Mouse (Mus musculus) lung, embryonic 14.5 days (tissue): ENCODE measurements at regions not wholly inside any gene's neighbourhood (a gene's known extent, or its start where the extent isn't known, plus 50 kb on each side); places are given as distances from the start of the nearest gene placed in this dataset.

Source experiments
- ATAC-seq: fragments of 200-750 bp; cut with Nextera tagmentation; 2 replicates; pipeline ENCODE4 v1.8.0; 2017; ENCODE audit warnings: mild to moderate bottlenecking, moderate TSS enrichment, moderate library complexity; ENCODE audit not compliant: insufficient read depth
- DNase-seq: peaks from one replicate; pipeline ENCODE4 v3.0.0-alpha.2; 2015
- H3K27ac ChIP-seq: fragments of 300-500 bp; sonication (generic); 2 replicates; pipeline ENCODE4 v1.5.1; 2014; ENCODE audit warnings: low read depth, mild to moderate bottlenecking, moderate library complexity
- H3K27me3 ChIP-seq: fragments of 300-500 bp; sonication (generic); 2 replicates; pipeline ENCODE4 v1.6.1; 2014; ENCODE audit warnings: low read length, control low read depth; ENCODE audit not compliant: insufficient read depth
- H3K36me3 ChIP-seq: fragments of 300-500 bp; sonication (generic); 2 replicates; pipeline ENCODE4 v1.6.1; 2014; ENCODE audit warnings: control low read depth; ENCODE audit not compliant: insufficient read depth
- H3K4me1 ChIP-seq: fragments of 300-500 bp; sonication (generic); 2 replicates; pipeline ENCODE4 v1.6.1; 2014; ENCODE audit warnings: antibody characterized with exemption, control low read depth; ENCODE audit not compliant: insufficient read depth
- H3K4me2 ChIP-seq: fragments of 300-500 bp; sonication (generic); 2 replicates; pipeline ENCODE4 v1.6.1; 2014; ENCODE audit warnings: mild to moderate bottlenecking
- H3K4me3 ChIP-seq: fragments of 300-500 bp; sonication (generic); 2 replicates; pipeline ENCODE4 v1.5.1; 2014; ENCODE audit warnings: low read depth, low read length
- H3K9ac ChIP-seq: fragments of 300-500 bp; sonication (generic); 2 replicates; pipeline ENCODE4 v1.6.1; 2014
- H3K9me3 ChIP-seq: fragments of 300-500 bp; sonication (generic); 2 replicates; pipeline ENCODE4 v1.6.1; 2016; ENCODE audit warnings: low read depth, low read length, control low read depth
- CTCF ChIP-seq: IDR thresholded peaks from 2 replicates; pipeline ENCODE4 v1.5.1; 2016; ENCODE audit warnings: antibody characterized with exemption, low read depth
- WGBS: fragments of 180-500 bp; shearing (Covaris S2); extraction: QIAGEN DNeasy Blood & Tissue Kit; methylation state at CpG from one replicate; pipeline ENCODE4 v1.1.7; 2014; 5-methylcytosine and 5-hydroxymethylcytosine counted together

- ATAC-seq: no peak
- Histone ChIP-seq H3K27me3 (no peaks in the 10 kb centered on the region), H3K4me2 (no peak overlapping the region), H3K27ac (no peak overlapping the region), H3K4me1 (peaks cover 6% of the 10 kb centered on the region; the same call in 1 of the 2 replicates), H3K9me3 (no peaks in the 10 kb centered on the region), H3K4me3 (no peak overlapping the region), H3K9ac (no peak overlapping the region), H3K36me3 (no peaks in the 10 kb centered on the region)
- DNase-seq: no peak
- 37% methylated on average over 12 of the region's 12 CpGs for WGBS
- no peak for TF ChIP-seq CTCF
Measured at GRCm38 (mm10) chr5:111595438-111595837, 138.3 kb upstream of the Gm26897 start.

DNA sequence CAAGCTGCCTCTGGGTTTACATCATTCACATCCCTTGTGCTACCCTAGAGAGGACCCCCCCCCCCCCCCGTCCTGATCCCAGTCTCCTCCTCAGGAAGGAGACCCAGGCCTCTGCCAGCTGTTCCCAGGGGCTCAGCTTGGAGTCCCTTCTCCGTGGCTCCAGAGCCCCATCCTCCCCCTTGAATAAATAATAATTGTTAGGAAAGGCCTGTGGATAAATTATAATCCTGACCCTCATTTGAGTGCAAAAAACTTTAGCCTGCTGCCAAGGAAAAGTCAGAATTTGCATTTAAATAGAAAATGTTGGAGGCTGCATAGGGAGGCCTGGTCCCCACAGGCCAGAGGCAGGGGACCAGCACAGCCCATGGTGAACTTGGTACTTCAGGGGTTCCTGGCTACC lies 136.0 kb upstream of the Gm26897 start:
- TF ChIP-seq CTCF: no peak
- Histone ChIP-seq H3K36me3 (no peaks in the 10 kb centered on the region), H3K4me3 (no peak overlapping the region), H3K27ac (peak overlapping the region; percentile 50; the same call in 1 of the 2 replicates), H3K9me3 (no peaks in the 10 kb centered on the region), H3K4me1 (peaks cover 6% of the 10 kb centered on the region; the same call in 1 of the 2 replicates), H3K27me3 (no peaks in the 10 kb centered on the region), H3K4me2 (no peak overlapping the region), H3K9ac (no peak overlapping the region)
- ATAC-seq: no peak
- WGBS: 21% methylated on average over 2 of the region's 2 CpGs
- peak; percentile 36 for DNase-seq

- Histone ChIP-seq H3K4me1 (peaks cover 6% of the 10 kb centered on the region; the same call in 1 of the 2 replicates), H3K27me3 (no peaks in the 10 kb centered on the region), H3K9ac (no peak overlapping the region), H3K36me3 (no peaks in the 10 kb centered on the region), H3K4me2 (no peak overlapping the region), H3K27ac (peak overlapping the region; percentile 36; the same call in 1 of the 2 replicates), H3K4me3 (no peak overlapping the region), H3K9me3 (no peaks in the 10 kb centered on the region)
- TF ChIP-seq CTCF: no peak
- WGBS: 69% methylated on average over 23 of the region's 26 CpGs
- ATAC-seq: no peak
- DNase-seq: peak; percentile 30
Measured at GRCm38 (mm10) chr5:111601711-111602521, 131.8 kb upstream of the Gm26897 start.

DNA sequence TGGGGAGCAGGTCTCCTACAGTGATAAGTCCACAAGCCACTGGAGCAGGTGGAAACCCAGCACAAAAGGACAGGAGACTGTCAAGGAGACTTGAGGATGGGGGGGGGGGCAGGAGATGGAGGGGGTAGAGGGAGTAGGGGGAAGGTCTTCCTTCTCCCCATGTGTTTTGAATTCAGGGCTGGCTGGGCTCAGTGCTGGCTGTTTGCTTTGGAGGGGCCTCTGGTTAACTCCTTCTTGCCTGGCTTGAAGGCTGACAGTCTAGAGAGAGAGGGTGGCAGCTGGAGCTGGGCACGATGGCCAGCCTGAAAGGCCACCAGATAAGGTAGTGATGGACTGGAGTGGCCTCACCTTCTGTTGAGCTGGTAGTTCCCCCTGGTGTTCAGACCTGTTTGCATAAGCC lies 120.0 kb upstream of the Gm26897 start:
- peak; percentile 29; the same call in 1 of the 2 replicates for TF ChIP-seq CTCF
- Histone ChIP-seq H3K9ac (no peak overlapping the region), H3K27ac (no peak overlapping the region), H3K4me2 (no peak overlapping the region), H3K27me3 (no peaks in the 10 kb centered on the region), H3K4me1 (no peaks in the 10 kb centered on the region), H3K9me3 (peaks cover 3% of the 10 kb centered on the region; the same call in 1 of the 2 replicates), H3K4me3 (no peak overlapping the region), H3K36me3 (no peaks in the 10 kb centered on the region)
- WGBS: 13% methylated on average over 1 of the region's 1 CpGs
- ATAC-seq (no peak), DNase-seq (no peak)

DNA sequence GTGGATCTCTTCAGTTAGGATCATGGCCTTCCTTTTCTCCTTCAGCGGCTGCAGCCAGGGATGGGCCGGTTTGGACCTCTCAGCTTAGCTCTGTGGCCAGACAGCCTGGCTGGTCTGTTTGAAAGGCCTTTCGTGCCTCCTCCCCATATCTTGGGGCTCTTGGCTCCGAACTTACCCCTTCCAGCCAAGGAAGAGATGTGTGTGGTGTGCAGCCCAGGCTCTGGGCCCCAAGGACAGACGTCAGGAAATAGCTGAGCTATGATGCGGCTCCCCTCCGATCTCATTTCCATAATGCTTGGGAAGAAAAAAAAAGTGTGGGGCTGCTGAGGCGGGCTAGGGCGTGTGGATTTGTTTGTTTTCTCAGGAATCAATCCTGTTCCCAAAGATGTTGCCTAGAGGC lies 113.8 kb upstream of the Gm26897 start:
- Histone ChIP-seq H3K27me3 (no peaks in the 10 kb centered on the region), H3K9ac (no peak overlapping the region; the same call in 1 of the 2 replicates), H3K27ac (no peak overlapping the region; the same call in 1 of the 2 replicates), H3K4me3 (no peak overlapping the region), H3K4me1 (no peaks in the 10 kb centered on the region), H3K36me3 (no peaks in the 10 kb centered on the region), H3K4me2 (no peak overlapping the region), H3K9me3 (no peaks in the 10 kb centered on the region)
- 27% methylated on average over 8 of the region's 9 CpGs for WGBS
- DNase-seq: peak; percentile 64
- ATAC-seq: peak; percentile 68; the same call in 1 of the 2 replicates
- no peak for TF ChIP-seq CTCF

GRCm38 (mm10) chr5:111620626-111621025 lies 113.1 kb upstream of the Gm26897 start:
- WGBS: 57% methylated on average over 6 of the region's 6 CpGs

GRCm38 (mm10) chr5:111622481-111622880 lies 111.2 kb upstream of the Gm26897 start:
- H3K4me2 ChIP-seq: no peak overlapping the region
- H3K36me3 ChIP-seq: no peaks in the 10 kb centered on the region
- H3K4me1 ChIP-seq: no peaks in the 10 kb centered on the region
- ATAC-seq: no peak
- no peak overlapping the region for H3K9ac ChIP-seq
- no peaks in the 10 kb centered on the region for H3K9me3 ChIP-seq
- no peak for DNase-seq
- no peaks in the 10 kb centered on the region for H3K27me3 ChIP-seq
- 78% methylated on average over 5 of the region's 5 CpGs for WGBS
- no peak for TF ChIP-seq CTCF
- H3K4me3 ChIP-seq: no peak overlapping the region
- H3K27ac ChIP-seq: no peak overlapping the region

More at GRCm38 (mm10) chr5:111620626-111621025, 113.1 kb upstream of the Gm26897 start:
- Histone ChIP-seq H3K9ac (no peak overlapping the region), H3K4me2 (no peak overlapping the region), H3K36me3 (no peaks in the 10 kb centered on the region), H3K27ac (no peak overlapping the region), H3K27me3 (no peaks in the 10 kb centered on the region), H3K4me1 (no peaks in the 10 kb centered on the region), H3K4me3 (no peak overlapping the region), H3K9me3 (no peaks in the 10 kb centered on the region)
- ATAC-seq (no peak), DNase-seq (no peak)
- TF ChIP-seq CTCF: peak; percentile 18; the same call in 1 of the 2 replicates
